In the genomic region with DNA sequence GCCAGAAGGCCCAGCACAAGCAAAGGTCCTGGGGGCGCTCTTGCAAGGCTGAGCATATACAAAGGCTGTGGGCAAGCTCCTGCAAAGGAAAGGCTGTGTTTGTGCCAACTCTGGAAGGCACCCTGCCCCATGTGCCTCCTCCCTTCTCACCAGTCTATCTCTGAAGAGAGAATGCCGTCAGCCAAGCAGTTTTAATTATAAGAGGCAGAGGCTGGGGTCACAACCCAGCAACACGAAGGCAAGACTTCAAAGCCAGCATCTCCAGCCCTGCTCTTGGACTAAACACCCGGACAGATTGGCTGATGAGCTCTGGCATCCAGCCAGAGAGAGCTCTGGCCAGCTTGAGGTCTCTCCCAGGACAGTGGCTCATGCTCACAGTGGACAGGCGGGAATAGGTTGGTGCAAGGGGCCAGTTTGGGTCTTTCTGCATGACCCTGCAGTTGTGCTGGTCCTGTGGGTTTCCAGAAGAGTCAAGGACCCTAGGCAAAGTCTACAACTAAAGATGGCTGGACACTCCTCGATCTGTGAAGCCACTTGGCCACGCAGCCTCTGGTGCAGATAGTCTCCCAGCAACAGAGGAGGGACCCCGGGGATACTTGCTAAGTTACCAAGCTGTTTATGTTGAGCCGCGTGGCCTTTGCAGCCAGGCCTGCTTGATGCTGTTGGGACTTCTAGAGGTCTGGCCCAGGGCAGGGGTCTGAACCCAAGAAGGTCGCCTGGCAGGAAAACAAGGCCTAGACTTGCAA, we compare ENCODE assay signal across 10 mouse cellular contexts. TPM values are rescaled to one million over a fixed set of nuclear protein-coding genes. Genes with fewer than 3 reads are reported as not detected.
DNase-seq lines count a peak whose midpoint lies in the region; ATAC-seq lines count a peak whose summit lies in the region.
"Had no signal": no experiment of that assay in that cellular context is flagged by ENCODE, and none has a peak within 500 bp of the region (broad histone marks: within the 10 kb centered on the region; RNA-seq: fewer than 3 reads in every experiment).

No protein-coding gene starts in this region.

- peak; percentile 34; the same call in 1 of the 2 replicates for ATAC-seq in kidney, embryonic 15.5 days (replicated peaks; ENCODE audit: low FRiP score)
- ATAC-seq: midbrain, embryonic 16.5 days had no signal

- H3K27ac ChIP-seq in kidney, embryonic 15.5 days: no peak overlapping the region; the same call in 1 of the 2 replicates

- no peaks in the 10 kb centered on the region for H3K36me3 ChIP-seq in kidney, embryonic 15.5 days

- peak; percentile 50 to 51 for DNase-seq in heart, postnatal 10 days
- no peak for DNase-seq in heart, adult 8-10 months (ENCODE audit: low spot score)
- DNase-seq in adipocyte (ENCODE audit: low spot score): peak; percentile 24
- peak; percentile 80 to 81 for DNase-seq in cerebellum, adult 18-20 months
- no peak for DNase-seq in ovary, adult 18-20 months (ENCODE audit: low spot score)
- DNase-seq in urinary bladder, postnatal 25 days (ENCODE audit: low spot score): no peak
- DNase-seq in spleen, postnatal 36 days (ENCODE audit: low spot score in 2 of 2): no peak
- DNase-seq: right cerebral cortex, postnatal 4 days had no signal

- intact Hi-C loops in heart, postnatal 10 days (cut with DNase I): no loop called here

- no peak overlapping the region for H3K4me2 ChIP-seq in kidney, embryonic 15.5 days

- no peak overlapping the region for H3K9ac ChIP-seq in kidney, embryonic 15.5 days

- 0 out of 2 replicates have a peak, but pooled peaks cover 7% of the 10 kb centered on the region for H3K27me3 ChIP-seq in kidney, embryonic 15.5 days

- no peak overlapping the region for H3K4me3 ChIP-seq in kidney, embryonic 15.5 days (replicated peaks)

- 70% methylated on average over 11 of the region's 11 CpGs for WGBS in kidney, embryonic 15.5 days

- no peaks in the 10 kb centered on the region for H3K9me3 ChIP-seq in kidney, embryonic 15.5 days (replicated peaks)

- H3K4me1 ChIP-seq in kidney, embryonic 15.5 days: peaks cover 31% of the 10 kb centered on the region

RNA-seq across cellular contexts. Expression of a gene that starts 12.9 kb away (rescaled TPM):
- 10 to 100 TPM; 18.9 to 24.6 TPM for total RNA-seq in heart, postnatal 10 days (2021)
- 10 to 100 TPM in 3 of 4 experiments, 1 to 10 TPM in 1; 7.5 to 12.1 (median 11.7) TPM for total RNA-seq in heart, adult 8-10 months (2022)
- polyA plus RNA-seq in kidney, embryonic 15.5 days (2015; fragmentation: Nextera tagmentation; extraction: Ambion mirVana): 42.1 and 47.8 TPM in 2 replicates

Comparison
In these comparisons a context has a peak if more than half of its experiments do, and no peak if none do; other contexts are left out.
1. DNase-seq: peak in heart, postnatal 10 days (2 of 2), adipocyte (single experiment) and cerebellum, adult 18-20 months (2 of 2); none in heart, adult 8-10 months (single experiment), ovary, adult 18-20 months (single experiment), urinary bladder, postnatal 25 days (single experiment) and spleen, postnatal 36 days (0 of 2).